ENCODE assay signal across 9 mouse cellular contexts in genomic region chr7:125888373-125888772, GRCm38 (mm10).
DNase-seq lines count a peak whose midpoint lies in the region; ATAC-seq lines count a peak whose summit lies in the region.
"Had no signal": no experiment of that assay in that cellular context is flagged by ENCODE, and none has a peak within 500 bp of the region (broad histone marks: within the 10 kb centered on the region; RNA-seq: fewer than 3 reads in every experiment).

No protein-coding gene starts in this region.

- no peak overlapping the region for H3K4me3 ChIP-seq in midbrain, embryonic 11.5 days (ENCODE audit: low read depth, low read length)
- H3K4me3 ChIP-seq in midbrain, embryonic 15.5 days: no peak overlapping the region
- H3K4me3 ChIP-seq: heart, embryonic 13.5 days had no signal

- peaks cover 2% of the 10 kb centered on the region; the same call in 1 of the 2 replicates for H3K4me1 ChIP-seq in midbrain, embryonic 11.5 days (ENCODE audit: control insufficient read depth, insufficient read depth, low read length)
- H3K4me1 ChIP-seq in midbrain, embryonic 15.5 days: peaks cover 19% of the 10 kb centered on the region

- no peak for ATAC-seq in midbrain, embryonic 11.5 days (ENCODE audit: low FRiP score)
- ATAC-seq in midbrain, embryonic 15.5 days (replicated peaks): no peak
- ATAC-seq in erythroid progenitor cell, adult 5-6 weeks (replicated peaks; ENCODE audit: low FRiP score, poor library complexity, severe bottlenecking): no peak

- no peak overlapping the region for H3K4me2 ChIP-seq in midbrain, embryonic 11.5 days
- no peak overlapping the region for H3K4me2 ChIP-seq in midbrain, embryonic 15.5 days
- H3K4me2 ChIP-seq: heart, embryonic 13.5 days had no signal

- H3K9ac ChIP-seq in midbrain, embryonic 11.5 days (ENCODE audit: low read length): no peak overlapping the region
- no peak overlapping the region for H3K9ac ChIP-seq in midbrain, embryonic 15.5 days
- H3K9ac ChIP-seq: heart, embryonic 13.5 days had no signal

- peak; percentile 49 to 50 for DNase-seq in adrenal gland, postnatal 36 days
- DNase-seq in adrenal gland, adult 18-20 months (ENCODE audit: low spot score in 2 of 2): no peak
- peak; percentile 82 for DNase-seq in midbrain, embryonic 11.5 days (ENCODE audit: low spot score, missing footprints)
- peak; percentile 52 to 61 for DNase-seq in layer of hippocampus, postnatal 10 days (ENCODE audit: low spot score in 2 of 2)
- peak; percentile 36 to 77 for DNase-seq in lung, postnatal 4 days
- no peak for DNase-seq in embryo, embryonic 9.5 days (ENCODE audit: extremely low spot score)

- H3K27me3 ChIP-seq in midbrain, embryonic 11.5 days (ENCODE audit: control insufficient read depth, insufficient read depth, low read length): no peaks in the 10 kb centered on the region
- no peaks in the 10 kb centered on the region for H3K27me3 ChIP-seq in midbrain, embryonic 15.5 days (replicated peaks)

- H3K36me3 ChIP-seq in midbrain, embryonic 11.5 days (ENCODE audit: control insufficient read depth, insufficient read depth, low read length): no peaks in the 10 kb centered on the region
- no peaks in the 10 kb centered on the region for H3K36me3 ChIP-seq in midbrain, embryonic 15.5 days (replicated peaks)
- H3K36me3 ChIP-seq: heart, embryonic 13.5 days had no signal

- no peaks in the 10 kb centered on the region for H3K9me3 ChIP-seq in midbrain, embryonic 11.5 days (ENCODE audit: control insufficient read depth, low read length)
- H3K9me3 ChIP-seq in midbrain, embryonic 15.5 days: no peaks in the 10 kb centered on the region
- H3K9me3 ChIP-seq: heart, embryonic 13.5 days had no signal

- H3K27ac ChIP-seq in midbrain, embryonic 11.5 days (ENCODE audit: low read depth, low read length): no peak overlapping the region
- no peak overlapping the region for H3K27ac ChIP-seq in midbrain, embryonic 15.5 days
- H3K27ac ChIP-seq: heart, embryonic 13.5 days had no signal

- WGBS in midbrain, embryonic 11.5 days: 68% methylated on average over 12 of the region's 12 CpGs
- WGBS in midbrain, embryonic 15.5 days: 57% methylated on average over 12 of the region's 12 CpGs

Comparison
In these comparisons a context has a peak if more than half of its experiments do, and no peak if none do; other contexts are left out.
1. DNase-seq: peak in adrenal gland, postnatal 36 days (2 of 2), midbrain, embryonic 11.5 days (single experiment), layer of hippocampus, postnatal 10 days (2 of 2) and lung, postnatal 4 days (2 of 2); none in adrenal gland, adult 18-20 months (0 of 2) and embryo, embryonic 9.5 days (single experiment).